In the genomic region with DNA sequence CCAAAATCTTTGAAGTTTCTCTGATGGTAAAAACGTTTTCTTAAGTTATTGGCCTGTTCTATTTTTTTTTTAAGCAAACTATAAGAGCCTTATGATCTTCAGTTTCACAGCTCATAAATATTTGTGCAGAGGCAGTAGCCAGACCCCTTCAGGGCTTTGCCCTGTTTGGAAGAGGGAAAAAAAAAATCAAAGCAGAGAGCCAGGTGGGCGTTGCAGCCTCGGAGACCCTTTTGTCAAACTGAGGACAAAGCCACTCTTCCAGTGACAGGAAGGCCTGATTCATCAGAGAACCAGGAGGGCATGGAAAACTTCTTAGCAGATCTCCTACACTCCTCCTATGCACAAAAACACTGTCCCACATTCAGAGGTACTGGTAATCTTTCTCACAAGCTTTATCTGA, we compare ENCODE assay signal across 16 mouse cellular contexts.
DNase-seq lines count a peak whose midpoint lies in the region; ATAC-seq lines count a peak whose summit lies in the region.
"Had no signal": no experiment of that assay in that cellular context is flagged by ENCODE, and none has a peak within 500 bp of the region (broad histone marks: within the 10 kb centered on the region; RNA-seq: fewer than 3 reads in every experiment).

No protein-coding gene starts in this region.

- H3K36me3 ChIP-seq in kidney, embryonic 15.5 days: no peaks in the 10 kb centered on the region
- H3K36me3 ChIP-seq in embryonic facial prominence, embryonic 10.5 days (replicated peaks): no peaks in the 10 kb centered on the region
- no peaks in the 10 kb centered on the region for H3K36me3 ChIP-seq in embryonic facial prominence, embryonic 12.5 days
- H3K36me3 ChIP-seq in forebrain, embryonic 16.5 days (ENCODE audit: control insufficient read depth, insufficient read depth): no peaks in the 10 kb centered on the region
- H3K36me3 ChIP-seq: heart, embryonic 10.5 days; liver, embryonic 15.5 days; stomach, embryonic 15.5 days had no signal

- H3K27me3 ChIP-seq in kidney, embryonic 15.5 days: no peaks in the 10 kb centered on the region
- H3K27me3 ChIP-seq in embryonic facial prominence, embryonic 10.5 days (replicated peaks; ENCODE audit: low read depth, poor library complexity, severe bottlenecking): no peaks in the 10 kb centered on the region; the same call in 1 of the 2 replicates
- no peaks in the 10 kb centered on the region for H3K27me3 ChIP-seq in embryonic facial prominence, embryonic 12.5 days
- H3K27me3 ChIP-seq in forebrain, embryonic 16.5 days (replicated peaks; ENCODE audit: control insufficient read depth, insufficient read depth, low read length): no peaks in the 10 kb centered on the region
- H3K27me3 ChIP-seq: liver, embryonic 15.5 days; stomach, embryonic 15.5 days had no signal

- H3K4me2 ChIP-seq in kidney, embryonic 15.5 days: no peak overlapping the region
- H3K4me2 ChIP-seq in embryonic facial prominence, embryonic 12.5 days (replicated peaks): no peak overlapping the region
- H3K4me2 ChIP-seq in forebrain, embryonic 16.5 days (ENCODE audit: low read length): no peak overlapping the region
- H3K4me2 ChIP-seq: liver, embryonic 15.5 days; stomach, embryonic 15.5 days had no signal

- no peak for ATAC-seq in kidney, embryonic 15.5 days (replicated peaks; ENCODE audit: low FRiP score)
- no peak for ATAC-seq in embryonic facial prominence, embryonic 12.5 days (ENCODE audit: insufficient number of reproducible peaks, insufficient read depth, low FRiP score, low TSS enrichment)
- no peak for ATAC-seq in forebrain, embryonic 16.5 days
- ATAC-seq: CD4-positive, CD25-positive, alpha-beta regulatory T cell, adult 4 months had no signal

- H3K27ac ChIP-seq in kidney, embryonic 15.5 days: peak overlapping the region; percentile 62; the same call in 1 of the 2 replicates
- peak overlapping the region; percentile 76 for H3K27ac ChIP-seq in embryonic facial prominence, embryonic 10.5 days (replicated peaks)
- H3K27ac ChIP-seq in embryonic facial prominence, embryonic 12.5 days: peak overlapping the region; percentile 63
- H3K27ac ChIP-seq in forebrain, embryonic 16.5 days (ENCODE audit: low read length): peak overlapping the region; percentile 46
- H3K27ac ChIP-seq: heart, embryonic 10.5 days; kidney, postnatal 0 days; liver, embryonic 15.5 days; stomach, embryonic 15.5 days had no signal

- H3K9ac ChIP-seq in kidney, embryonic 15.5 days: no peak overlapping the region
- no peak overlapping the region for H3K9ac ChIP-seq in embryonic facial prominence, embryonic 12.5 days
- no peak overlapping the region for H3K9ac ChIP-seq in forebrain, embryonic 16.5 days (replicated peaks; ENCODE audit: low read depth, low read length)
- H3K9ac ChIP-seq: liver, embryonic 15.5 days; stomach, embryonic 15.5 days had no signal

- H3K4me3 ChIP-seq in kidney, embryonic 15.5 days (replicated peaks): no peak overlapping the region
- no peak overlapping the region for H3K4me3 ChIP-seq in embryonic facial prominence, embryonic 10.5 days
- H3K4me3 ChIP-seq in embryonic facial prominence, embryonic 12.5 days: no peak overlapping the region
- no peak overlapping the region for H3K4me3 ChIP-seq in forebrain, embryonic 16.5 days (replicated peaks; ENCODE audit: low read length)
- H3K4me3 ChIP-seq: heart, embryonic 10.5 days; liver, embryonic 15.5 days; stomach, embryonic 15.5 days had no signal

- H3K4me1 ChIP-seq in kidney, embryonic 15.5 days: peaks cover 9% of the 10 kb centered on the region; the same call in 1 of the 2 replicates
- peaks cover 18% of the 10 kb centered on the region for H3K4me1 ChIP-seq in embryonic facial prominence, embryonic 10.5 days
- peaks cover 15% of the 10 kb centered on the region for H3K4me1 ChIP-seq in embryonic facial prominence, embryonic 12.5 days
- H3K4me1 ChIP-seq in forebrain, embryonic 16.5 days (replicated peaks; ENCODE audit: control insufficient read depth, insufficient read depth, low read length): peaks cover 13% of the 10 kb centered on the region
- H3K4me1 ChIP-seq: heart, embryonic 10.5 days; liver, embryonic 15.5 days; stomach, embryonic 15.5 days had no signal

- DNase-seq in kidney, postnatal 10 days: no peak
- no peak for DNase-seq in embryonic facial prominence, embryonic 10.5 days (ENCODE audit: low spot score)
- no peak for DNase-seq in thymus, postnatal 36 days
- no peak for DNase-seq in gastrocnemius, adult 18-20 months (ENCODE audit: low spot score)
- DNase-seq: adrenal gland, adult 8-10 months; gastrocnemius, postnatal 36 days; heart, postnatal 14 days; spleen, adult 18-20 months had no signal

- H3K9me3 ChIP-seq in kidney, embryonic 15.5 days (replicated peaks): no peaks in the 10 kb centered on the region
- H3K9me3 ChIP-seq in embryonic facial prominence, embryonic 10.5 days: no peaks in the 10 kb centered on the region
- no peaks in the 10 kb centered on the region for H3K9me3 ChIP-seq in embryonic facial prominence, embryonic 12.5 days
- H3K9me3 ChIP-seq in forebrain, embryonic 16.5 days (ENCODE audit: control insufficient read depth, low read length): no peaks in the 10 kb centered on the region
- H3K9me3 ChIP-seq: heart, embryonic 10.5 days; liver, embryonic 15.5 days; stomach, embryonic 15.5 days had no signal

- WGBS in kidney, embryonic 15.5 days: 14% methylated on average over 3 of the region's 3 CpGs
- WGBS in embryonic facial prominence, embryonic 10.5 days: 13% methylated on average over 3 of the region's 3 CpGs
- 8% methylated on average over 3 of the region's 3 CpGs for WGBS in embryonic facial prominence, embryonic 12.5 days
- WGBS in forebrain, embryonic 16.5 days: 3% methylated on average over 3 of the region's 3 CpGs
